Mouse (Mus musculus): ENCODE measurements around the gene Lrrc2. TPM values are rescaled to one million over a fixed set of nuclear protein-coding genes. Genes with fewer than 3 reads are reported as not detected.

Gene Lrrc2
- total RNA-seq, 2 experiments from 2014 or later = 3.8 to 3.9 TPM

Small RNAs within 50 kb of the gene (microRNA-seq; reads per million reads assigned to microRNA genes)
- not detected for gene Gm24269

Other genes starting within 250 kb of the Lrrc2 start
- 1 to 10 TPM; 2.9 to 9.8 TPM for gene Myl3, start 209.7 kb upstream of the Lrrc2 start, total RNA-seq (2021)
- gene Pth1r, start 204.4 kb upstream of the Lrrc2 start, total RNA-seq (2021) = 10 to 100 TPM; 18.0 to 37.9 TPM
- not detected for gene Prss42, start 153.4 kb upstream of the Lrrc2 start, total RNA-seq (2021)
- not detected for gene Prss44, start 137.6 kb upstream of the Lrrc2 start, total RNA-seq (2021)
- not detected for gene Prss43, start 124.9 kb upstream of the Lrrc2 start, total RNA-seq (2021)
- not detected for gene Prss45, start 117.0 kb upstream of the Lrrc2 start, total RNA-seq (2021)
- gene Prss46, start 107.0 kb upstream of the Lrrc2 start, total RNA-seq (2021) = not detected
- gene Prss50, start 93.6 kb upstream of the Lrrc2 start, total RNA-seq (2021) = under 1 TPM in 1 of 2 experiments, not detected in 1; 0.34 TPM
- gene Als2cl, start 71.7 kb upstream of the Lrrc2 start, total RNA-seq (2021) = 10 to 100 TPM; 22.0 to 22.5 TPM
- gene Tmie, start 71.4 kb upstream of the Lrrc2 start, total RNA-seq (2021) = 1 to 10 TPM; 1.9 to 3.5 TPM
- gene Fam240a, start 34.7 kb upstream of the Lrrc2 start, total RNA-seq (2021) = not detected
- gene Tdgf1, start 5.4 kb upstream of the Lrrc2 start, total RNA-seq (2021) = under 1 TPM in 1 of 2 experiments, not detected in 1; 0.17 TPM
- 1 to 10 TPM; 2.1 to 7.6 TPM for gene Rtp3, start 39.0 kb downstream of the Lrrc2 start, total RNA-seq (2021)
- gene Ltf, start 67.7 kb downstream of the Lrrc2 start, total RNA-seq (2021) = 10 to 100 TPM; 17.6 to 44.5 TPM
- gene Ccrl2, start 106.0 kb downstream of the Lrrc2 start, total RNA-seq (2021) = 1 to 10 TPM; 4.3 to 4.8 TPM
- 10 to 100 TPM; 55.1 to 55.9 TPM for gene Lrrfip2, start 166.0 kb downstream of the Lrrc2 start, total RNA-seq (2021)